Mouse (Mus musculus) embryonic fibroblast, embryonic 13.5 days (primary cell): ENCODE data around the gene Serpini1.

Experiments used
- CTCF ChIP-seq: IDR thresholded peaks from 2 replicates; pipeline ENCODE4 v1.5.1; 2011; ENCODE audit warnings: mild to moderate bottlenecking, control low read depth, low read length, moderate library complexity, borderline replicate concordance; ENCODE audit not compliant: insufficient read depth
- POLR2A ChIP-seq: IDR thresholded peaks from 2 replicates; pipeline ENCODE4 v1.6.1; 2011; ENCODE audit warnings: low read depth, mild to moderate bottlenecking, control low read depth, low read length, moderate library complexity

GRCm38 (mm10) chr3:75692088-75692487 lies 134.7 kb downstream of the Serpini1 start:
- no peak for TF ChIP-seq CTCF
- TF ChIP-seq POLR2A = no peak
